Mouse (Mus musculus): ENCODE measurements around the gene Stk31. TPM values are rescaled to one million over a fixed set of nuclear protein-coding genes. Genes with fewer than 3 reads are reported as not detected.

Stk31 gene
- total RNA-seq, 2 experiments from 2014 or later, result 0.69 to 1.2 TPM

Other genes with a start within 250 kb of the Stk31 start
- 1 to 10 TPM; 1.4 TPM for gene Igf2bp3, start 180.6 kb upstream of the Stk31 start, total RNA-seq (2021)
- gene Tra2a, start 131.6 kb upstream of the Stk31 start, total RNA-seq (2021), result 10 to 100 TPM; 76.6 to 76.9 TPM
- 1 to 10 TPM; 7.1 to 8.1 TPM for gene Ccdc126, start 76.3 kb upstream of the Stk31 start, total RNA-seq (2021)
- gene Fam221a, start 27.9 kb upstream of the Stk31 start, total RNA-seq (2021), result 1 to 10 TPM; 1.2 to 1.8 TPM